Mouse (Mus musculus) adrenal gland, postnatal 10 days (tissue): ENCODE data around the gene Dnah14. TPM values are rescaled to one million over a fixed set of nuclear protein-coding genes. Genes with fewer than 3 reads are reported as not detected.

Experiments used
- DNase-seq: peaks from one replicate; pipeline ENCODE4 v3.0.0; 2021; ENCODE audit warnings: mixed read lengths
- total RNA-seq, 2 experiments: library from RNA; stranded (reverse); gene quantifications; 2 replicates each; pipeline ENCODE4 v1.2.3; 2021

The Dnah14 gene
- total RNA-seq, 2 experiments from 2014 or later = 0.09 TPM

- DNase-seq = no peak
Observed at GRCm38 (mm10) chr1:181599376-181599775, 23.0 kb downstream of the Dnah14 start.

- DNase-seq = no peak
Observed at GRCm38 (mm10) chr1:181611118-181611517, 34.8 kb downstream of the Dnah14 start.

- peak; percentile 82 for DNase-seq
Observed at GRCm38 (mm10) chr1:181615866-181616491, 39.6 kb downstream of the Dnah14 start.

- peak; percentile 43 for DNase-seq
Observed at GRCm38 (mm10) chr1:181617332-181617731, 41.0 kb downstream of the Dnah14 start.

GRCm38 (mm10) chr1:181623149-181623680, 46.9 kb downstream of the Dnah14 start:
- DNase-seq = no peak

- DNase-seq = no peak
Observed at GRCm38 (mm10) chr1:181624876-181625275, 48.5 kb downstream of the Dnah14 start.

- DNase-seq = peak; percentile 13
Observed at GRCm38 (mm10) chr1:181628276-181628675, 51.9 kb downstream of the Dnah14 start.

- DNase-seq = no peak
Observed at GRCm38 (mm10) chr1:181631371-181631770, 55.0 kb downstream of the Dnah14 start.

GRCm38 (mm10) chr1:181637997-181638713, 61.8 kb downstream of the Dnah14 start:
- DNase-seq = no peak

- DNase-seq = no peak
Observed at GRCm38 (mm10) chr1:181640383-181640782, 64.0 kb downstream of the Dnah14 start.

- no peak for DNase-seq
Observed at GRCm38 (mm10) chr1:181647467-181647866, 71.1 kb downstream of the Dnah14 start.

- DNase-seq = no peak
Observed at GRCm38 (mm10) chr1:181653481-181653880, 77.1 kb downstream of the Dnah14 start.

- DNase-seq = no peak
Observed at GRCm38 (mm10) chr1:181656421-181656820, 80.1 kb downstream of the Dnah14 start.

GRCm38 (mm10) chr1:181666801-181667200, 90.4 kb downstream of the Dnah14 start:
- DNase-seq = no peak

GRCm38 (mm10) chr1:181694729-181695498, 118.6 kb downstream of the Dnah14 start:
- no peak for DNase-seq

- peak; percentile 40 for DNase-seq
Observed at GRCm38 (mm10) chr1:181728707-181729106, 152.3 kb downstream of the Dnah14 start.

GRCm38 (mm10) chr1:181733517-181733916, 157.2 kb downstream of the Dnah14 start:
- no peak for DNase-seq

- no peak for DNase-seq
Observed at GRCm38 (mm10) chr1:181740259-181740658, 163.9 kb downstream of the Dnah14 start.

GRCm38 (mm10) chr1:181742251-181742885, 166.0 kb downstream of the Dnah14 start:
- no peak for DNase-seq

- DNase-seq = no peak
Observed at GRCm38 (mm10) chr1:181769392-181769791, 193.0 kb downstream of the Dnah14 start.

GRCm38 (mm10) chr1:181771871-181772270, 195.5 kb downstream of the Dnah14 start:
- DNase-seq = no peak

- DNase-seq = no peak
Observed at GRCm38 (mm10) chr1:181776541-181776940, 200.2 kb downstream of the Dnah14 start.
